Mouse (Mus musculus) adrenal gland, postnatal 36 days (tissue): ENCODE data around the gene Prss46. TPM values are rescaled to one million over a fixed set of nuclear protein-coding genes. Genes with fewer than 3 reads are reported as not detected.
"Not testable (repeated sequence)": the region's sequence is repeated elsewhere in the genome, so short reads cannot be mapped to it uniquely, and the experiment has no call there.

Experiments used
- DNase-seq, 2 experiments: peaks; one replicate each; pipeline ENCODE4 v3.0.0; 2021; ENCODE audit warnings: mixed read lengths in 1 of 2
- long read RNA-seq, 2 experiments: library from polyadenylated mRNA; stranded (forward); transcript quantifications; one replicate each; pipeline ENCODE4 v2.0.0; 2021; ENCODE audit warnings: borderline sequencing depth in 2 of 2
- total RNA-seq, 2 experiments: library from RNA; stranded (reverse); gene quantifications; 2 replicates each; pipeline ENCODE4 v1.2.3; 2021

The Prss46 gene
- total RNA-seq: not detected
- long read RNA-seq, experiment 1: 0 reads
- long read RNA-seq, experiment 2: 0 reads

- DNase-seq: no peak
These were observed at the start of gene Prss46 for GRCm38 (mm10) chr9:110844206-110844605. Prss46 (plus strand) TSS chr9:110844506.

- no peak for DNase-seq
These were observed 47.3 kb upstream of the Prss46 start for GRCm38 (mm10) chr9:110797013-110797412.

GRCm38 (mm10) chr9:110797866-110798265 is 46.4 kb upstream of the Prss46 start, which contains the start of gene Prss42:
Prss42 (plus strand) TSS chr9:110798166.
- DNase-seq: no peak

GRCm38 (mm10) chr9:110800834-110801479 is 43.3 kb upstream of the Prss46 start:
- DNase-seq: no peak

GRCm38 (mm10) chr9:110803294-110803693 is 41.0 kb upstream of the Prss46 start:
- no peak for DNase-seq

GRCm38 (mm10) chr9:110810051-110810450 is 34.3 kb upstream of the Prss46 start:
- DNase-seq: no peak

- no peak for DNase-seq
These were observed 30.5 kb upstream of the Prss46 start, which contains the start of gene Prss44 for GRCm38 (mm10) chr9:110813789-110814188. Prss44 (plus strand) TSS chr9:110813994.

GRCm38 (mm10) chr9:110820546-110820945 is 23.8 kb upstream of the Prss46 start:
- DNase-seq: not testable (repeated sequence)

- no peak for DNase-seq
These were observed 22.9 kb upstream of the Prss46 start for GRCm38 (mm10) chr9:110821436-110821835.

- DNase-seq: no peak
These were observed 18.9 kb upstream of the Prss46 start for GRCm38 (mm10) chr9:110825426-110825825.

GRCm38 (mm10) chr9:110825832-110826231 is 18.5 kb upstream of the Prss46 start:
- DNase-seq: no peak

GRCm38 (mm10) chr9:110826390-110826789 is 17.9 kb upstream of the Prss46 start, which contains the start of gene Prss43:
Prss43 (plus strand) TSS chr9:110826690.
- no peak for DNase-seq

GRCm38 (mm10) chr9:110833021-110833420 is 11.3 kb upstream of the Prss46 start:
- DNase-seq: no peak

GRCm38 (mm10) chr9:110834411-110834810 is 9.9 kb upstream of the Prss46 start, which contains the start of gene Prss45:
Prss45 (plus strand) TSS chr9:110834588.
- DNase-seq: no peak

- no peak for DNase-seq
These were observed 9.3 kb upstream of the Prss46 start for GRCm38 (mm10) chr9:110834961-110835360.

GRCm38 (mm10) chr9:110836112-110836511 is 8.2 kb upstream of the Prss46 start:
- no peak for DNase-seq

- no peak for DNase-seq
These were observed 3.4 kb upstream of the Prss46 start for GRCm38 (mm10) chr9:110840905-110841304.

GRCm38 (mm10) chr9:110841438-110841837 is 2.9 kb upstream of the Prss46 start:
- DNase-seq: no peak

- peak; percentile 15 to 49 for DNase-seq
These were observed 4.9 kb downstream of the Prss46 start for GRCm38 (mm10) chr9:110849162-110849561.

GRCm38 (mm10) chr9:110855903-110856302 is 11.6 kb downstream of the Prss46 start:
- no peak for DNase-seq

- DNase-seq: peak in 1 of 2 experiments; percentile 26
These were observed 12.6 kb downstream of the Prss46 start for GRCm38 (mm10) chr9:110856920-110857319.

- DNase-seq: no peak
These were observed 13.6 kb downstream of the Prss46 start, which contains the start of gene Prss50 for GRCm38 (mm10) chr9:110857781-110858472. Prss50 (plus strand) TSS chr9:110857967.

- no peak for DNase-seq
These were observed 14.2 kb downstream of the Prss46 start for GRCm38 (mm10) chr9:110858523-110858922.
